Mouse (Mus musculus) Muller cell, postnatal 12 days (primary cell): Measurements from ENCODE around the gene Akr1b10.
"Not testable (repeated sequence)": the region's sequence is repeated elsewhere in the genome, so short reads cannot be mapped to it uniquely, and the experiment has no call there.

Source experiments
- DNase-seq: peaks from one replicate; pipeline ENCODE4 v3.0.0-alpha.2; 2015; ENCODE audit errors: inconsistent ontology term

The Akr1b10 gene

GRCm38 (mm10) chr6:34384110-34384661 is at the start of gene Akr1b10:
Gene Akr1b10, plus strand, starts transcription at chr6:34384218.
- peak; percentile 90 for DNase-seq

GRCm38 (mm10) chr6:34334673-34335072 is 49.3 kb upstream of the Akr1b10 start:
- no peak for DNase-seq

GRCm38 (mm10) chr6:34337799-34338198 is 46.2 kb upstream of the Akr1b10 start:
- DNase-seq: peak; percentile 42

GRCm38 (mm10) chr6:34341991-34342390 is 42.0 kb upstream of the Akr1b10 start:
- no peak for DNase-seq

GRCm38 (mm10) chr6:34342476-34342875 is 41.5 kb upstream of the Akr1b10 start:
- no peak for DNase-seq

- DNase-seq: no peak
These were observed 40.6 kb upstream of the Akr1b10 start for GRCm38 (mm10) chr6:34343426-34343825.

- DNase-seq: no peak
These were observed 39.7 kb upstream of the Akr1b10 start for GRCm38 (mm10) chr6:34344135-34344850.

- no peak for DNase-seq
These were observed 39.1 kb upstream of the Akr1b10 start for GRCm38 (mm10) chr6:34344935-34345334.

GRCm38 (mm10) chr6:34346096-34346898 is 37.7 kb upstream of the Akr1b10 start:
- DNase-seq: peak; percentile 58

GRCm38 (mm10) chr6:34350037-34350699 is 33.9 kb upstream of the Akr1b10 start:
- no peak for DNase-seq

GRCm38 (mm10) chr6:34351481-34351880 is 32.5 kb upstream of the Akr1b10 start:
- DNase-seq: not testable (repeated sequence)

GRCm38 (mm10) chr6:34352401-34352800 is 31.6 kb upstream of the Akr1b10 start:
- no peak for DNase-seq

- DNase-seq: peak; percentile 45
These were observed 30.2 kb upstream of the Akr1b10 start, which contains the start of gene Akr1b8 for GRCm38 (mm10) chr6:34353658-34354353. Gene Akr1b8, plus strand, starts transcription at chr6:34354119.

GRCm38 (mm10) chr6:34354354-34355348 is 29.4 kb upstream of the Akr1b10 start:
- no peak for DNase-seq

- no peak for DNase-seq
These were observed 28.7 kb upstream of the Akr1b10 start for GRCm38 (mm10) chr6:34355349-34355747.

GRCm38 (mm10) chr6:34355841-34356240 is 28.2 kb upstream of the Akr1b10 start:
- no peak for DNase-seq

- no peak for DNase-seq
These were observed 19.5 kb upstream of the Akr1b10 start for GRCm38 (mm10) chr6:34364217-34365136.

GRCm38 (mm10) chr6:34367998-34368397 is 16.0 kb upstream of the Akr1b10 start:
- no peak for DNase-seq

GRCm38 (mm10) chr6:34370081-34370480 is 13.9 kb upstream of the Akr1b10 start:
- DNase-seq: no peak
